Mouse (Mus musculus): ENCODE measurements around the gene Pus7. TPM values are rescaled to one million over a fixed set of nuclear protein-coding genes. Genes with fewer than 3 reads are reported as not detected.

Pus7 gene
- polyA plus RNA-seq, 2 experiments = 27.0 to 28.7 TPM

DNA sequence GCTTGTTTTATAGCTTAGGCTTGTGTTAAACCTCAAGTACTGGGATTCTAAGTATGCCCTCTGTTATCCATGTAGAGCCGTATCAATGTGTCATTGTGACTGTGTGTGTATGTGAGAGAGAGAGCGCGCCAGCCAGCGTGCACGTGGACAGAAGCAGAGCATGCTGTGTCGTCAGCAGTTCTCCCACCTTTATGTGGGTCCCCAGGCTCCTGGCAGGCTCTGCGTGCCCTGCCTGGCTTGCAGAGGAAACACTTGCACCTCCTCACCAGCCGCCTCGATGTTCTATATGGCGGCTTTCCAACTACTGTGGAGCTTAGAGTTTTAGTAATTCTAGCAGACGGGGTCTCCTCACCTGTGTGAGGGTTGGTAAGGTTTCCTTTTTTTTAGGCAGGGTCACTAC is 38.8 kb upstream of the Pus7 start:
- peaks cover 24% of the 10 kb centered on the region for H3K36me3 ChIP-seq (ENCODE audit: control insufficient read depth, insufficient read depth, low read length)
- no peaks in the 10 kb centered on the region for H3K27me3 ChIP-seq (ENCODE audit: control insufficient read depth, insufficient read depth, low read length)
- H3K4me2 ChIP-seq (replicated peaks; ENCODE audit: low read depth, low read length, severe bottlenecking) = no peak overlapping the region
- no peak overlapping the region for H3K4me3 ChIP-seq (replicated peaks; ENCODE audit: low read length)
- no peak for TF ChIP-seq POLR2A (IDR thresholded peaks at IDR 0.05; ENCODE audit: borderline replicate concordance, extremely low read depth, insufficient read depth, insufficient read length)
- WGBS = 68% methylated on average over 11 of the region's 11 CpGs
- no peak overlapping the region for H3K9ac ChIP-seq (ENCODE audit: low read depth, low read length, severe bottlenecking)
- H3K27ac ChIP-seq (replicated peaks; ENCODE audit: low read depth, low read length) = no peak overlapping the region
- H3K4me1 ChIP-seq (ENCODE audit: control insufficient read depth, insufficient read depth, low read length) = no peaks in the 10 kb centered on the region
- DNase-seq (ENCODE audit: low spot score) = no peak
- no peaks in the 10 kb centered on the region for H3K9me3 ChIP-seq (ENCODE audit: control insufficient read depth, low read length)
- no peak for ATAC-seq (ENCODE audit: low FRiP score, low read depth)

DNA sequence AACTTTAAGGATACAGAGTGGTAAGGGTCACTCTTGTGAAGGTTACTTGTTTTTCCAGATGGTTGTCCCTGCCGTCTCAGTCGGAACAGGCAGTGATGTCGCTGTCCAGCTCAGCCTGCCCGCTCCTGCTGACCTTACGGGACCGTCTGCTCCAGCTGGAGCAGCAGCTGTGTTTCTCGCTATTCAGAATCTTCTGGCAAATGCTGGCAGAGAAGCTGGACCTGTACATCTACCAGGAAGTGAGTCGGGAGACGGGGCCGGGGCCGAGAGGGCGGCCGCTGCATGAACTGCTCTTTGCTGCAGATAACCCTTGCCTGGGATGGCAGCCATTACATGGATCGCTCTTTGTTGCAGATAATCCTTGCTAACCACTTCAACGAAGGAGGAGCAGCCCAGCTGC is 33.2 kb upstream of the Pus7 start:
- Histone ChIP-seq H3K9ac (ENCODE audit: low read depth, low read length, severe bottlenecking) (no peak overlapping the region), H3K4me3 (replicated peaks; ENCODE audit: low read length) (no peak overlapping the region), H3K9me3 (ENCODE audit: control insufficient read depth, low read length) (no peaks in the 10 kb centered on the region), H3K27me3 (ENCODE audit: control insufficient read depth, insufficient read depth, low read length) (no peaks in the 10 kb centered on the region), H3K27ac (replicated peaks; ENCODE audit: low read depth, low read length) (no peak overlapping the region), H3K36me3 (ENCODE audit: control insufficient read depth, insufficient read depth, low read length) (peaks cover 76% of the 10 kb centered on the region), H3K4me2 (replicated peaks; ENCODE audit: low read depth, low read length, severe bottlenecking) (no peak overlapping the region), H3K4me1 (ENCODE audit: control insufficient read depth, insufficient read depth, low read length) (no peaks in the 10 kb centered on the region)
- WGBS = 95% methylated on average over 15 of the region's 15 CpGs
- DNase-seq (ENCODE audit: low spot score) (no peak), ATAC-seq (ENCODE audit: low FRiP score, low read depth) (no peak)
- no peak for TF ChIP-seq POLR2A (IDR thresholded peaks at IDR 0.05; ENCODE audit: borderline replicate concordance, extremely low read depth, insufficient read depth, insufficient read length)

DNA sequence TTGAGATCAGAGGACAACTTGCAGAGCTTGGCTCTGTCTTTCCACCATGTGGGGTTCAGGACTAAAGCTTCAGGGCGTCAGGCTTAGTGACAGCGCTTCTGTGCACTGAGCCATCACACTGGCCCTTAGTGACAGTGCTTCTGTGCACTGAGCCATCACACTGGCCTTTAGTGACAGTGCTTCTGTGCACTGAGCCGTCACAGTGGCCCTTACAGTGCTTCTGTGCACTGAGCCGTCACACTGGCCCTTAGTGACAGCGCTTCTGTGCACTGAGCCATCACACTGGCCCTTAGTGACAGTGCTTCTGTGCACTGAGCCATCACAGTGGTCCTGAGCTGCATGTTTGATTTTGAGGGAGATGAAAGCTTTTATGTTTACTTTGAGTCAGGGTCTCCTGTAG is 31.3 kb upstream of the Pus7 start:
- no peak overlapping the region for H3K4me2 ChIP-seq (replicated peaks; ENCODE audit: low read depth, low read length, severe bottlenecking)
- no peak for ATAC-seq (ENCODE audit: low FRiP score, low read depth)
- H3K36me3 ChIP-seq (ENCODE audit: control insufficient read depth, insufficient read depth, low read length) = peaks cover 87% of the 10 kb centered on the region
- H3K4me1 ChIP-seq (ENCODE audit: control insufficient read depth, insufficient read depth, low read length) = no peaks in the 10 kb centered on the region
- TF ChIP-seq POLR2A (IDR thresholded peaks at IDR 0.05; ENCODE audit: borderline replicate concordance, extremely low read depth, insufficient read depth, insufficient read length) = no peak
- no peaks in the 10 kb centered on the region for H3K27me3 ChIP-seq (ENCODE audit: control insufficient read depth, insufficient read depth, low read length)
- H3K4me3 ChIP-seq (replicated peaks; ENCODE audit: low read length) = no peak overlapping the region
- no peak for DNase-seq (ENCODE audit: low spot score)
- WGBS = 88% methylated on average over 5 of the region's 5 CpGs
- no peak overlapping the region for H3K9ac ChIP-seq (ENCODE audit: low read depth, low read length, severe bottlenecking)
- no peaks in the 10 kb centered on the region for H3K9me3 ChIP-seq (ENCODE audit: control insufficient read depth, low read length)
- H3K27ac ChIP-seq (replicated peaks; ENCODE audit: low read depth, low read length) = no peak overlapping the region

DNA sequence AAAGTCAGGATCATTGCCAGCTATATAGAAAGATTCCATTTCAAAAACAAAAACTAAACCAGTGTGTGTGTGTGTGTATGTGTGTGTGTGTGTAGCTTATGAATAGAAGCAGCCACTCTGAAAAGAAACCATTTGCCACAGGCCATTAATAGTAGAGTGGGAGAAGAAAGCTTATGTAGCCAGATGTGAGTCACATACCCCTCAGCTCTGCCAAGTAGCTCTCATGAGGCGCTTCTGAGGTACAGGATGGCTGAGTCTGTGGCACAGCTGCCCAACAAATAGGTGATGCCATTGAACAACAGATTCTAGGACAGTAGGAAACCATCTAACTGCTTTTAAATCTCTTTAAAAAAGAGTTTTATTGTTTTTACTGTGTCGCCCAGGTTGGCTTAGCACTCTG is 9.2 kb upstream of the Pus7 start:
- Histone ChIP-seq H3K36me3 (ENCODE audit: control insufficient read depth, insufficient read depth, low read length) (peaks cover 64% of the 10 kb centered on the region), H3K4me3 (replicated peaks; ENCODE audit: low read length) (no peak overlapping the region), H3K4me1 (ENCODE audit: control insufficient read depth, insufficient read depth, low read length) (peaks cover 4% of the 10 kb centered on the region; the same call in 1 of the 2 replicates), H3K9me3 (ENCODE audit: control insufficient read depth, low read length) (no peaks in the 10 kb centered on the region), H3K27ac (replicated peaks; ENCODE audit: low read depth, low read length) (no peak overlapping the region), H3K27me3 (ENCODE audit: control insufficient read depth, insufficient read depth, low read length) (no peaks in the 10 kb centered on the region), H3K9ac (ENCODE audit: low read depth, low read length, severe bottlenecking) (no peak overlapping the region), H3K4me2 (replicated peaks; ENCODE audit: low read depth, low read length, severe bottlenecking) (no peak overlapping the region)
- TF ChIP-seq POLR2A (IDR thresholded peaks at IDR 0.05; ENCODE audit: borderline replicate concordance, extremely low read depth, insufficient read depth, insufficient read length) = no peak
- DNase-seq (ENCODE audit: low spot score) = no peak
- WGBS = 87% methylated on average over 2 of the region's 2 CpGs
- ATAC-seq (ENCODE audit: low FRiP score, low read depth) = no peak

DNA sequence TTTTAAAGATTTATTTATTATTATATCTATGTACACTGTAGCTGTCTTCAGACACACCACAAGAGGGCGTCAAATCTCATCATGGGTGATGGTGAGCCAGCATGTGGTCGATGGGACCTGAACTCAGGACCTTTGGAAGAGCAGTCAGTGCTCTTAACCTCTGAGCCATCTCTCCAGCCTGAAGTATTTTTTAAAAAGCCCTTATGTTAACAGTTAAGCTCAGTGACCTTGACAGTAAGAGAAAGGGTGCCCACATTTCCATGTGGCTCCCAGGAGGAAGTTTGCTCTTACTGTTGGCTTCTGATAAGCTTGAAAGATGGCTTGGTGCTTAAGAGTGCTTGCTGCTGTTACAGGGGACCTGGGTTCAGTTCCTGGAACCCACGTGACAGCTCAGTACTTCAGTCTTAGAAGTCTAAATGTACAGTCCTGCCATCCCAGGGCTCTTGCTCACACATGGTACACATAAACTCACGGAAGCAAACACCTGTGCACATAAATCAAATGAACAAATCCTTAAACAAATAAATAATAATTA is 5.6 kb upstream of the Pus7 start:
- Histone ChIP-seq H3K4me2 (replicated peaks; ENCODE audit: low read depth, low read length, severe bottlenecking) (no peak overlapping the region), H3K9ac (ENCODE audit: low read depth, low read length, severe bottlenecking) (no peak overlapping the region), H3K4me3 (replicated peaks; ENCODE audit: low read length) (no peak overlapping the region), H3K36me3 (ENCODE audit: control insufficient read depth, insufficient read depth, low read length) (peaks cover 36% of the 10 kb centered on the region), H3K9me3 (ENCODE audit: control insufficient read depth, low read length) (no peaks in the 10 kb centered on the region), H3K4me1 (ENCODE audit: control insufficient read depth, insufficient read depth, low read length) (peaks cover 8% of the 10 kb centered on the region; the same call in 1 of the 2 replicates), H3K27ac (replicated peaks; ENCODE audit: low read depth, low read length) (no peak overlapping the region), H3K27me3 (ENCODE audit: control insufficient read depth, insufficient read depth, low read length) (no peaks in the 10 kb centered on the region)
- 76% methylated on average over 4 of the region's 4 CpGs for WGBS
- ATAC-seq (ENCODE audit: low FRiP score, low read depth) (no peak), DNase-seq (ENCODE audit: low spot score) (no peak)
- no peak for TF ChIP-seq POLR2A (IDR thresholded peaks at IDR 0.05; ENCODE audit: borderline replicate concordance, extremely low read depth, insufficient read depth, insufficient read length)
